Mouse (Mus musculus) G1E (cell line): ENCODE data around the gene Sbk2. TPM values are rescaled to one million over a fixed set of nuclear protein-coding genes. Genes with fewer than 3 reads are reported as not detected.

Source experiments
- ATAC-seq: 2 replicates; pipeline ENCODE4 v1.8.0; 2016; ENCODE audit warnings: mild to moderate bottlenecking; ENCODE audit not compliant: insufficient number of reproducible peaks, poor library complexity, low FRiP score, severe bottlenecking; ENCODE audit errors: extremely low read depth
- DNase-seq: peaks from one replicate; pipeline ENCODE4 v3.0.0; 2012; ENCODE audit warnings: low spot score
- H3K27me3 ChIP-seq: 2 replicates; pipeline ENCODE4 v1.6.1; 2012; ENCODE audit warnings: mild to moderate bottlenecking, low read length, inconsistent platforms; ENCODE audit not compliant: insufficient read depth
- H3K36me3 ChIP-seq: replicated peaks from 2 replicates; pipeline ENCODE3; 2012; ENCODE audit warnings: mild to moderate bottlenecking, inconsistent platforms
- H3K4me1 ChIP-seq: 2 replicates; pipeline ENCODE4 v1.6.1; 2012; ENCODE audit warnings: low read depth, low read length, inconsistent platforms, mixed read lengths; ENCODE audit not compliant: insufficient read depth
- H3K4me3 ChIP-seq: 2 replicates; pipeline ENCODE4 v1.5.1; 2012; ENCODE audit warnings: low read depth, mild to moderate bottlenecking, inconsistent platforms, low read length, moderate library complexity, mixed read lengths
- H3K9me3 ChIP-seq: replicated peaks from 2 replicates; pipeline ENCODE4 v1.6.1; 2012; ENCODE audit warnings: inconsistent platforms
- CTCF ChIP-seq: IDR thresholded peaks from 2 replicates; pipeline ENCODE4 v1.5.1; 2012; ENCODE audit warnings: low read depth, low read length, inconsistent platforms, mixed read lengths
- GATA1 ChIP-seq: IDR thresholded peaks from 2 replicates; pipeline ENCODE4 v1.6.1; 2012; ENCODE audit warnings: borderline replicate concordance, low read length, inconsistent platforms, mixed read lengths
- GATA2 ChIP-seq: IDR thresholded peaks from 2 replicates; pipeline ENCODE4 v1.6.1; 2012; ENCODE audit warnings: low read depth, low read length, inconsistent platforms, borderline replicate concordance
- POLR2AphosphoS5 ChIP-seq: IDR thresholded peaks from 2 replicates; pipeline ENCODE4 v1.6.1; 2012; ENCODE audit warnings: low read depth, low read length, inconsistent platforms; ENCODE audit not compliant: insufficient replicate concordance
- TAL1 ChIP-seq: conservative IDR thresholded peaks from 2 replicates; pipeline ENCODE4 v1.6.1; 2012; ENCODE audit warnings: low read depth, low read length, inconsistent platforms, mixed read lengths
- polyA plus RNA-seq: library from polyadenylated mRNA; stranded (reverse); fragments of >175 nt; gene quantifications from 2 replicates; pipeline ENCODE4 v1.2.3, GENCODE M21; 2012
- total RNA-seq, 2 experiments: library from RNA; stranded (forward) in 1 of 2; stranded (reverse) in 1 of 2; fragments of 200-1000 nt in 1 of 2; fragments of >200 nt in 1 of 2; fragmentation: Nextera tagmentation in 1 of 2; gene quantifications; 2 replicates each; pipeline ENCODE4 v1.2.3; 2014 to 2017

Gene Sbk2
- total and polyA plus RNA-seq, 3 experiments: 0.11 TPM; not detected in 2

DNA sequence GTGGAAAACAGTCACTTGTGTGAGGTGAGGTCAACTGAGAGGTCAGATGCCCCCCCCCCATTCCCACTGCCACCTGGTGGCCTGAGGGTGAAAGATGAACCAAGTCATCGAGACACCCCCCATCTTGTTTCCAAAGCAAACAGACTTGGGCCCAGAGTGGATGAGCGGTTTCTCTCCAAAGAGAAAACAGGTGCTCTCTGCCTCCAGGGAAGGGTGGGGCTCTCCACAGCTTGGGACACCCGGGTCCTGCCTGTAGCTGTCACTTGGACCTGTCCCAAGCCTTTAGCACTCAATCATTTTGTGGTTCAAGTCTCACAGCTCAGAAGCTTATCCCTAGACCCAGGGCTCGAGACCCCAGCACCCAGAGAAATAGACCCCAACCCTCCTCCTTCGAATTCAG is 679 bp downstream of the Sbk2 start:
- no peak for DNase-seq
- Histone ChIP-seq H3K4me3 (no peak overlapping the region), H3K9me3 (no peaks in the 10 kb centered on the region), H3K27me3 (peaks cover 11% of the 10 kb centered on the region), H3K4me1 (no peaks in the 10 kb centered on the region), H3K36me3 (no peaks in the 10 kb centered on the region)
- no peak for ATAC-seq
- no peak for TF ChIP-seq CTCF
- TF ChIP-seq GATA2: no peak
- no peak for TF ChIP-seq GATA1
- TF ChIP-seq POLR2AphosphoS5: no peak
- no peak for TF ChIP-seq TAL1

DNA sequence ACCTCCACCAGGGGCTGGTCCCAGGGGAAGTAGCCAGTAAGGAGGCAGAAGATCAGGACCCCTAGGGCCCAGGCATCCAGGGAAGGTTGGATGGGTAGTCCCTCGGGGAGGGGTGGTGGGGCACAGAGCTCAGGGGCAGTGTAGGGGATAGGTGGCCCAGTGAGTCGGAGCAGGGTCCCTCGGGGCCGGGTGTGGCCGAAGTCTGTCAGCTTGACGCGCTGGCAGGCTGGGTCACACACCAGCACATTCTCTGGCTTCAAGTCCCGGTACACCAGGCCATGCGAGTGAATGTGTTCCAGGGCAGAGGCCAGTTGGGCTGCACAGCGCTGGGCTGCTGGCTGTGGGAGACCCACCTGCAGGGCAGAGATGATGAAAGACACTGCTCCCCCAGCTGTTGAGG is 6.8 kb downstream of the Sbk2 start:
- DNase-seq (no peak), ATAC-seq (no peak)
- H3K9me3 ChIP-seq: no peaks in the 10 kb centered on the region
- TF ChIP-seq GATA2 (no peak), GATA1 (no peak), POLR2AphosphoS5 (no peak), TAL1 (no peak), CTCF (no peak)
- no peaks in the 10 kb centered on the region for H3K36me3 ChIP-seq
- H3K4me1 ChIP-seq: no peaks in the 10 kb centered on the region
- peaks cover 3% of the 10 kb centered on the region; the same call in 1 of the 2 replicates for H3K27me3 ChIP-seq
- no peak overlapping the region for H3K4me3 ChIP-seq

DNA sequence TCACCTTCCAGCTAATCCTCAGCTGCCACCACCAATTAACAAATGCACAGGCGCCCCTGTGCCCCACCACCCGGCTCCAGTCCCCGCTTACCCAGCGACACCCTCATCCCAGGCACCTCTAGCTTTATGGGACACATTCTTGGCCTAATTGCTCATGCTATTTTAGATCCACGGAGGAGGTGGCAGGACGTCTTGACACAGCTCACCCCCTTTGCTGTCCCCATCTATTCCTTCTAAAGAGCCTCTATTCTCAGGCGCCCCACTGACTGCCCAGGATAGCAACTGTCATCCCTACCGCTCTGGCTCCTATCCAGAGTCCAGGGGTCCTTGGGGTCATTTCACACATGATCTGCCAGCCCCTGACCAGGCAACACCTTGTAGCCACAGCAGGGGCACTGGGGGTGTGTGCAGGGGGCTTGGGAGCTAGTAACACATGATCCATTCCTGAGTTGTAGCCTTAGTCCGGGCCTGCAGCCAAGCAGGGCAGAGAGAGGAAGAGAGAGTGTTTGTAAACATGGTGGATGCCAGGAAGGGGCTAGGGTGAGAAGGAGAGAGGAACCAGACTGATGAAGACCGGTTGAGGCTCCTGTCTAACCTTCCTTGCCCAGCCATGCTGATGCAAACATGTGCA is 10.3 kb downstream of the Sbk2 start:
- TF ChIP-seq TAL1 (no peak), POLR2AphosphoS5 (no peak), CTCF (no peak)
- no peak for ATAC-seq
- Histone ChIP-seq H3K9me3 (no peaks in the 10 kb centered on the region), H3K4me3 (no peak overlapping the region), H3K27me3 (peaks cover 11% of the 10 kb centered on the region), H3K4me1 (no peaks in the 10 kb centered on the region), H3K36me3 (no peaks in the 10 kb centered on the region)
- DNase-seq: no peak

DNA sequence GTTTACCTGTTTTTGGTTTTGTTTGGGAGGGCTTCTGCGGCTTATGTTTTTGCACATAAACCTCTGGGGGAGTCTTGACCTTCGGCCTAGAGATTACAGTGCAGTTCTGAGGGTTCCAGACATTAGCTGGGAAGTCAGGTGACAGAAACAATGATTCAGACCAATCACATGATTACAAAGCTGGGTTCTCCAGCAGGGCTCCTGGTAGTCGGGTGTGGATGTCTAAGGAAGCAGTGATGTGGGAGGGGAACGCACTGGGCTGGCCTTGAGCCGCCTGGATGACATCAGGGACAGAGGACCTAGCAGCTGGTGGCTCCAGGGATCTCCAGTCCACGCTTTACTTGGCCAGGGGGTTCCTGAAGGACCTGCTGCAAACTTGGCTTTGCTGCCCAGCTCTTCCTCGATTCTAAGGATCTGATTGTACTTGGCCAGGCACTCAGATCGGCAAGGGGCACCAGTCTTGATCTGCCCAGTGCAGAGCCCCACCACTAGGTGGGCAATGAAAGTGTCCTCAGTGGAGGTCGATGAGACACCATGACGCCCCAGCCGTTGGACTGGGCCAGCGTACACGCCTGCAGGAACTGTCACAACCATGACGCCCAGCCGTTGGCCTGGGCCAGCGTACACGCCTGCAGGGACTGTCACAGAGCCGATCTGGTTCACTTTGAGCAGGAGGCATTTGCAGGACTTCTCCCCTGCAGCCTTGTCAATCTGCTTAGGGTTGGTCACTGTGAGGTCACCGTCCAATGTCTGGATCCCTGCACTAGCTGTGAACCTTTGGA is 13.5 kb downstream of the Sbk2 start:
- Histone ChIP-seq H3K4me1 (no peaks in the 10 kb centered on the region), H3K9me3 (no peaks in the 10 kb centered on the region), H3K4me3 (no peak overlapping the region), H3K27me3 (peaks cover 29% of the 10 kb centered on the region), H3K36me3 (no peaks in the 10 kb centered on the region)
- ATAC-seq: no peak
- no peak for DNase-seq
- TF ChIP-seq CTCF: no peak
- TF ChIP-seq TAL1: no peak
- TF ChIP-seq POLR2AphosphoS5: no peak
- TF ChIP-seq GATA2: no peak
- no peak for TF ChIP-seq GATA1

DNA sequence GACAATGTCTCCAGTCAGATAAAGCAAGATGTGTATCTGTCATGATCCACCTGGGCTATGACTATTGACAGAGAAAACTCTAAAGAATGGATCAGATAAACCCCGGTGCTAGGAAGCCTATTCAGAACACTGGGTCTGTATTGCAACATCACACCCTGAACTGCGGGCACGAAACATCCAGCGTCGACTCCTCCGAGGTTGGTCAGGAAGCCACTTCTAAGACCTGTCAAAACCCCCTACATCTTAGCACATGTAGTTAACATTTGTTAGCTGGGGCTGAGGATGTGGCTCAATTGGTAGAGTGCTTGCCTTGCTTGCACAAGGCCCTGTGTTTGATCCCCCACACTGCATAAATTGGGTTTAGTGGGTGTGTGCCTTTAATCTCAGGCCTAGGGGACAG is 15.8 kb downstream of the Sbk2 start:
- Histone ChIP-seq H3K27me3 (peaks cover 34% of the 10 kb centered on the region), H3K4me1 (peaks cover 2% of the 10 kb centered on the region), H3K4me3 (no peak overlapping the region), H3K36me3 (no peaks in the 10 kb centered on the region), H3K9me3 (no peaks in the 10 kb centered on the region)
- ATAC-seq (no peak), DNase-seq (no peak)
- TF ChIP-seq TAL1: no peak
- TF ChIP-seq GATA1: no peak
- TF ChIP-seq GATA2: no peak
- no peak for TF ChIP-seq POLR2AphosphoS5
- no peak for TF ChIP-seq CTCF

DNA sequence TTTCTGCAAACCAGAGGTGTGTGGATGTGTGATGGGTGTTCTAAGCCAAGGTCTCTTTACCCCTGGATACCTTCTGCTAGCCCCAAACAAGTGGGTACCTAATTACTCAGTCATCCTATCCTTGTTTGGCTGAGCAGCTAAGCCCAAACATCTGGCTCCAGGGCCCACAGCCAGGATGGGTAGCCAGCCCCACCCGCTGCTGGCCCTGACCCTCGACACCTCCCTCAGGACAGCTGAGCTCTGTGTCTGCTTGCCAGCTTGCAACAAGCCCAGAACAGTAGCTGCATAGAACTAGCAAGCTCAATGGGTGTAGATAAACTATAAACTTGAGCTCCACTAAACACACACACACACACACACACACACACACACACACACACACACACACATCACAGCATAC is 16.4 kb downstream of the Sbk2 start:
- no peak overlapping the region for H3K4me3 ChIP-seq
- H3K27me3 ChIP-seq: peaks cover 34% of the 10 kb centered on the region
- DNase-seq (no peak), ATAC-seq (no peak)
- no peaks in the 10 kb centered on the region for H3K36me3 ChIP-seq
- H3K4me1 ChIP-seq: peaks cover 5% of the 10 kb centered on the region
- no peaks in the 10 kb centered on the region for H3K9me3 ChIP-seq
- TF ChIP-seq POLR2AphosphoS5: no peak
- TF ChIP-seq GATA1: no peak
- TF ChIP-seq GATA2: no peak
- TF ChIP-seq TAL1: no peak
- no peak for TF ChIP-seq CTCF
